Mouse (Mus musculus) kidney, adult 18-20 months (tissue): Measurements from ENCODE around the gene Knstrn.
A peak's percentile ranks its signal among the peaks of the same experiment; 100 is the strongest.

Experiments
- DNase-seq: peaks from one replicate; pipeline ENCODE4 v3.0.0; 2021

Knstrn gene

GRCm38 (mm10) chr2:118871032-118871431 lies 57.2 kb downstream of the Knstrn start:
- DNase-seq = no peak

- DNase-seq = no peak
Observed at GRCm38 (mm10) chr2:118873018-118873417, 59.2 kb downstream of the Knstrn start.

- DNase-seq = no peak
Observed at GRCm38 (mm10) chr2:118873890-118874430, 60.2 kb downstream of the Knstrn start.

DNA sequence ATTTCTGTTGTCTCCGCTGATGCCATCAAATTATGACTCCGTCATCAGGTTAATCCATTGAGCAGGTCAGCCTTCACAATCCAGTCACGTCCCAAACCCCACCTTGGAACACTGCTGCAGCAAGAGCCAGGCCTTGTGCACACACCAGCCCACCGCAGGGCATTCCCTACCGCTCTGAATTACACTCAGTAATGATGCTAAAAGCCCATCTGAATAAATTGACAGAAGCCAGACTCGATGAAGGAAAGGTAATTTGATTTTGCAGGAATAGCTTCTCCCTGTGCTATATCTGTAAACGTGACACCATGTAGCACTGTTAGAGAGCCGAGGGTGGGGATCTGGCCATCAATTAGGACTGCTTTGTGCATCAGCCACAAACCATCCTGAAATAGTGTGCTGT lies 61.5 kb downstream of the Knstrn start:
- DNase-seq = no peak

- no peak for DNase-seq
Observed at GRCm38 (mm10) chr2:118876453-118876852, 62.6 kb downstream of the Knstrn start.

DNA sequence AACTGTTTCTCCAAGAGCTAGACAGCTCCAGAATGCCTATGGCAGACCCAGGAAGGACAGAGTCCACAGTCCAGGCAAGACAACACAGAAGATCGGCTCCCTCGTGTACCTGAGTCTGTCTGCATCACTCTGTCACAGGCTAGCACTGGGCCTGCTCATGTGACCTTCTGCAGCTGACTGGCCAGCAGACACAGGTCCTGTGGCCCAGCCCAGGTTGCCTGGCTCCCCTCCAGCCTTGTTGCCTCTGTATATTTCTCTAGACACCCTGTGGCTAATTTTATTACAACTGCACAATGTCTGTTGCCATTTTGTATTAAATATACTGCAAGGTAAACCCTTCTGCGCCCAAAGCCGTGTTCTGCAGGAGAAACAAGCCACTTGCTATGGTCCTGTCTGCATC lies 67.2 kb downstream of the Knstrn start:
- peak; percentile 51 for DNase-seq

DNA sequence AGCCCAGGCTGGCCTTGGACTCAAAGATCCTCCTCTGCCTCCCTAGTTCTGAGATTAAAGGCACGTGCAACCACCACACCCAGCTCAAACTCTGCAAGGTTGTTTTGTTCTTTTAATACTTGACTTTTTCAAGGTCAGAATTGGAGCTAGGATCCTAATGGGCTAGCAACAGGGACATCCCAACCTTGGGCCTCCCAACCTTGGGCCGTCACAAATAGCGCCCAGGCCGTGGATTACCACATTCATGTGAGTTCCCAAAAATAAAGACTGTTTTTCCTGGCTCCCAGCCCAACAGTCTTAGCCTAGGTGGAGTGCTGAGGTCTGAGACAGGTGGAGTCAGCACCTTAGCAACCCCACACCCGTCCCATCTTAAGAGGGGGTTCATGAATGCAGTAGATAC lies 68.2 kb downstream of the Knstrn start:
- no peak for DNase-seq

DNA sequence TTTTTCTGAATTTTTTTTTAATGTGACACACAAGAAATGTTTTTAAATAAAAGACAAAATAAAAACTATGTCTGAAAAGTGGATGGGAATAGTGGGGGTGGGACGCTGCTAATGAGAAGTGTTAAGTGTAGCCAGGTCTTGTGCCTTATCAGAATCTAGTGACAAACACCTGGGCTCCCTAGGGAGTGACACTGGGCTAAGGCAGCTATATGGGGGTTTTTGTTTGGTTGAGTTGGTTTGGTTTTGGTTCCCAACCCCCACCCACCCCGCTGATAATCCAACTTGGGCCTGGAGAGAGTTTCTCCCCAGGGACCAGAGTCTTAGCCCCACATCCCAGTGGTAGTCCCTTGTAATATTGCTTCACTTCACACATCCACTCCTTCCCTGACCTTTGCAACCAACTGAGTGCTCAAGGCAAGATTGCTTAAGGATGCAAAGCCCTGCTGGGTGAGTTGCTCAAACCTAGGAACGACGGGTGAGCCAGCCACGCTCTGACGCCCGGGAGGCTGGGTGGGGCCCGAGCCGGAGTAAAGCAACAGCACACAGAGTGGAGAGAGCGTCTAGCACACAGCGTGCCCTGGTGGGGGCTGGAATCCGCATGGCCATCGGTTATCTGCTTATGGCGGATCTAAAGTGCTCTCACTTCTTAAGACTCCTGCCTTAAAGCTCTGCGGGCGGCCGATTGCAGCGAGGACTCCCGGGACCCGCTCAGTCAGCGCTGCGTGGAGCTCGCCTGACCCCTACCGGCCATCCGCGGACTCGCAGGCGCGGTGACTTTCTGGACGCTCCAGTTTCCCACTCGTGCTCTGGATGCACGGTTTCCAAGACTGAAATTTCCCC lies 69.3 kb downstream of the Knstrn start:
- peak; percentile 91 for DNase-seq

DNA sequence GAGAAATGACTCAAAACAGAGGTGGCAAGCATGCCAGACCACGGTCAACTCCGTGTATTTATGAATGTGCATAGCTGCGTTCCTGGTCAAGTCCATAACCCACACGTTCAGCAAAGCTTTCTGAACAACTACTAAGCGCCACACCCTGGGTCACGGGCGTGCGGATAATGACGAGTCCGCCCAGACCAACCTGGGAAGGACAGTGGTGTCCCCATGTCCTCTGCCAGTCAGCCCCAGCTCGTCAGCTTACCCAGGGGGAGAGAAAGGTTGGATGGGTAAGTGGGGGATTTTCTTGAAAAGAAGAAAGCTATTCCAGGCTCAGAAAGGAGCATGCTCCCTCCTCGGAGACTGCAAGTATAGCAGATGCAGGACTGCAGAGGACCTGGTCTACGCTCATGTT lies 73.6 kb downstream of the Knstrn start:
- DNase-seq = no peak

GRCm38 (mm10) chr2:118887845-118888548 lies 74.2 kb downstream of the Knstrn start:
- no peak for DNase-seq

DNA sequence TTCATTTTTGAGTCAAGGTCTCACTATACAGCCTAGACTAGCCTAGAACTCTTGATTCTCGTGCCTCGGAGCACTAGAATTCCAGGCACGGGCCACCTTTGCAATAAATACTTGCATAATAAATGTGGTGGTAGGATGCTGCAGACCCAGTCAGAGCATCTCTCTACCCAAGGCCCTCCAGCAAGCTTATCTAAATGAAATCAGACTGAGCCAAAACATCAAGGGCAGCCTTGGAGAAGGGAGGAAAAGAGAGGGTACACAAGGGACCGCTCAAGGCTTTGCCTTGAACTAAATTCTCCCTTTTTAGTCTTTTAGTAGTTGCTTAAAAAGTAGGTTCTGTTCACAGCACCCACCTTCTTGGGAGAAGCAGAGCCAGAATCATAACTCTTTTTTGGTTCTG lies 77.4 kb downstream of the Knstrn start:
- DNase-seq = no peak

DNA sequence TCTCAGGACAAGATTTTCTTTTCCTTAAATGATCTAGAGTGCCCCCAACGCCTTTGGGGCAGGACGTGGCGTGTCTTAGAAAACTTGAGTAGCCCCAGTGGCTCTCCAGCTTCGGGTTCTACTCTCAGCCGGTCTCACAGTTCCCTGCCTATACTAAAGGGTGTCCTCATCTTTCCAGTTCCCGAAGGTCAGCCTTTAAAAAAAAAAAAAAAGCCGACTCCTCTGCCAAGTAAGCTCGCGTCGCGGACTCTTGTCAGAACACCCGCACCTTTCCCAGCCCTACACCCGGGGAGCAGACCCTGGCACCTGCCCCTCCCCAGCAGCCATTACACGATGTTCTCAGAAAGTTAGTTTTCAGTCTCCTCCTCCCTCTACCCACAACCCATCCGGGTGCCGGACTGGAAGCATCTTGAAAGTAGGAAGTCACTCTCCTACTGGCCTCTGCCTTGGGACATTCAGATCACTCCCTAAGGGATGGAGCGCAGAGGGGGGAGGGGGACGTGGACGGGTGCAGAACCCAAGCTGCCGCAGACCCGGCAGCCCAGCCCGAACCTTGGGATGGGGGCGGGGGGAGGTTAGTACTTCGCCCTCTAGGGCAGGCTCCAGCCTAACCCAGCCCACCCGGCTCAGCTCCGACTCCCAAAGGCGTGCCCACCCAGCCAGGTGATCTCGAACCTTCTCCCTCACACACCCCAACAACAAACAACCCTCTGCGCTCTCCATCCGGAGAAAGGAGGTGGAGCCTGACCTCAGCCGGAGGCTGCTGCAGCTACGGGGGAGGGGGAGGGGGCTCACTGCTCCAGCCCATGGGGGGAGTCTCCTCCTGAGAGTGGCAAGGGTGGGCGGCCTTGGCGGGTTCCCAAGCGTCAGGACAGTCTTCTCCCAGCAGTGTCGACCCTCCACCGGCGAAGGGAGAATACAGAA lies 82.4 kb downstream of the Knstrn start:
- peak; percentile 52 for DNase-seq

DNA sequence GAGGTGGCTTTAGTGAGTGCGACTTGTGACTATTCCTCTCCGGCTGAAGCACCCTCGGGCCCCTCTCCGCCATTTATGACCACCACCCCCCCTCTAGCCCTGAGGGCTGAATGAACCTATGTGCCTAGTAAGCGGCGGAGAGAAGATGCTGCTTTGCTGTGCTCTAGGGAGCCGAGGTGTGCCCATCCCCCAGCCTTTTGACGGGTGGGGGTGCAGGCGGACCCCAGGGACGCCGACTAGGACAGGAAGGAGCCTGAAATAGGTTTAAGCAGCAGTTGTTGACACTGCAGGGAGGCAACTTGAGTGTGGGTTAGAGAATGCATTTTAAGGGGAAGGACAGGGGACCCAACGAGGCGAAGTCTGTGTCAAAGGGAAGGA lies 83.1 kb downstream of the Knstrn start:
- no peak for DNase-seq

DNA sequence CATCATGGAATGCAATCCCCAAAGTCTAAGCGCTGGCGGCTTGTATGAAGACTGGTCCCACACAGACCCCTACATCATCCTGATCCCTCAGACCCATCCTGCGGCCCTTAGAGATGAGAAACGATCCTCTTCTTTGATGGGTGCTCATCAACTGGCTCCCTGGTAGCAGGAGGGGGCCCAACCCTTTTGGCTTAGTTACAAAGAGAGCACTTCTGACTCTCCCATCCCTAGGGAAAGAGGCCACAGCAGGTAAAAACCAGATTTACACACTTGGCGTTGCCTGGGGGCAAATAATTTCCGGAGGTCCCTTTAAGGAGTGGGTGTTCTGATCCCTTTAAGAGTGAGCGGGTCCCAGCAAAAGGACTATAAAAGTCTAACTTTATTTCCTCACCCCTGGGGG lies 83.6 kb downstream of the Knstrn start:
- DNase-seq = no peak

DNA sequence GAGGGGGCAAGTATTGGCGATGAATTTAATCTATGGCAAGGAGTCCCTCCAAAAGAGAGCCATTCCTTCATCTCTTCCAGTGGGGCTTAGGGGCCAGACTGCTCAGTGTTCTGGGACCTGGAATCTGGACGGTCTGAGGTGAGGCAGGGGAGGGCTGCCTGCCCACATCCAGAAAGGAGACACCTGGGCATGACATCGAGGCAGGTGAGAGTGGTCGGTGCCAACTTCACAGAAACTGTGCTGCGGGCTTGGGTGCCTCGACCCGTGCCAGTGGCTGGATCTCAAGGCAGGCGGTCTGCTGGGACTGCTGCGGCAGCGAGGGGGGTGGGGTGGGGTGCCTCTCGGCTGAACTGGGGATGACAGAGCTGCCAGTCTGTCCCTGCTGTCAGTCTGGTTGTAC lies 84.0 kb downstream of the Knstrn start:
- no peak for DNase-seq

DNA sequence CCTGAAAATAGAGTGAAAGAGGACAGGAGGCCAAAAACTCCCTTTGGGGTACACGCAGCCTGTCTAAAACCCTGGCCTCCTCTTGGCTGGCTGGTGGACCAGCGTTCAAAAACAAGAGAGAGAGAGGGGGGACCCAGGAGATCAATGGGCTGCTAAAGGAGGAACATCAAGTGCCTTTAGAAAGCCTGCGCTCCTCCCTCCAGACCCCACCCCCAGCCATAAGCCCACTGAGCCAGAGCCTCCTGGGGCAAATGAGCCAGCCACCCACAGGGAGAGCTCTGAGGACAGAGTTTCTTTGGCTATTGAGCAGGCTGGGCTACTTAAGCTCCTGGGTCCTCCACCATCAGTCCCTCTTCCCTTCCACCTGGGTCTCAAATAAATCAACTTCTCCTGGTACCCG lies 85.0 kb downstream of the Knstrn start:
- DNase-seq = no peak

DNA sequence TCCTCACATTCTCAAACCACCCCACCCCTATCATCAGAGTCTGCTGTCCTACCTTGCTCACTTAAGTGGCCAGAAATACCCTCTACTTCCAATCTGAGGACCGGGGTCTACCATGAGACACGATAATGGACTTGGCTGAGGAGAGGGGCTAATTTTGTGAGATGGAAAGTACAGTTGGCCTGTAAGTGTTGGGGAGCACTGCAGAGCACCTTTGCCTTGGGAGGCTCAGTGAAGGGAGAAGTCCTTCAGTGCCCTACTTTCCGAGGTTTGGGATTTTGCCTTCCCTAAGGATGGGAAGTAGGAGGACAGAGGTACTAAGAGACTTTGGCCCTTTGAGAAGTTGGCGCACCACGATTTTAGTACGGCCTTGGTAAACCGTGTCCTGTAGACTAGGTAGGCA lies 85.5 kb downstream of the Knstrn start:
- no peak for DNase-seq

GRCm38 (mm10) chr2:118899981-118900825 lies 86.4 kb downstream of the Knstrn start, which contains the start of gene Bahd1:
Bahd1 (plus strand) TSS chr2:118900377.
- DNase-seq = peak; percentile 47

GRCm38 (mm10) chr2:118900826-118901140 lies 87.0 kb downstream of the Knstrn start:
- DNase-seq = no peak

DNA sequence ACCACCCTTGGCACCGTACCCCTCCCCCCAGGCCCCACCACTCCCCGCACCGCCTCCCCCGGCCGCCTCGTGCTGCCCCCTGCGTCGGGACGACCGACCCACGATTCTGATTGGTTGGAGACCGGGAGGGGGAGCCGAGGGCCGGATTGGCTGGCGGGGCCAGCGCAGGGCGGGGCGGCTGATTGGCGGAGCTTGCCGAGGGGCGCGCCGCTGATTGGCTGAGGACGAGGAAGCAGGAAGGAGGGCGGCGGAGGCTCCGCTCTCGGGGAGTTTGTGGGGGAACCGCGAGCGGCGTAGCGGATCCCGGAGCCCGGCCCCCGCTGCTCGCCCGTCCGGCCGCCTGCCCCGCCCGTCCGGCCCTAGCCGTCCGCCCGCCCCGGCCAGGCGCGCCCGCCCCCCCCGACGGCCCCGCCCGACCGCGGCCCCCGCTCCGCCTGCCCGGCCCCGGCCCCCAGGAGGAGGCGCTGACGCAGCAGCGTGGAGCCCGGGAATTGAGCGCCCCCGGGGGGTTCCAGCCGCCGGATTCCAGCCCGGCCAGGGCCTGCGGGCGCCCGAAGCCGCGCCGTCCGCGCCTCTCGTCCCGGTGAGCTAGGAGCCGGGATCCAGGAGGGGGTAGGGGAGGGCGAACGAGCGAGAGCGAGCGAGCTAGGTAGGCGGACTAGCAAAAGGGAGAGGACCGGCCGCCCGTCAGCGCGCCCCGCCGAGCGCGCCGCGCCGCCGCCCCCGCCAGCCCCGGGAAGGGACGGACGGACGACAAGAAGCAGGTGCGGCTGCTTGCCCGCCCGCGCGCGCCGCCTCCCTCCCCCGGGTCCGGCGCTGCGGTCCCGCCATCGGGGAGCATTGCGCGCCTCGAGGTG lies 87.6 kb downstream of the Knstrn start:
- DNase-seq = peak; percentile 97
